Mouse (Mus musculus) gastrocnemius, postnatal 25 days (tissue): ENCODE results near the gene Ptbp3. TPM values are rescaled to one million over a fixed set of nuclear protein-coding genes. Genes with fewer than 3 reads are reported as not detected.

Source experiments
- DNase-seq: peaks from one replicate; pipeline ENCODE4 v3.0.0; 2022
- total RNA-seq, 2 experiments: library from RNA; stranded (reverse); gene quantifications; 1 replicate in 1 of 2; 2 replicates in 1 of 2; pipeline ENCODE4 v1.2.3; 2021

Gene Ptbp3
- total RNA-seq, 2 experiments from 2014 or later = 7.8 to 11.8 TPM

DNA sequence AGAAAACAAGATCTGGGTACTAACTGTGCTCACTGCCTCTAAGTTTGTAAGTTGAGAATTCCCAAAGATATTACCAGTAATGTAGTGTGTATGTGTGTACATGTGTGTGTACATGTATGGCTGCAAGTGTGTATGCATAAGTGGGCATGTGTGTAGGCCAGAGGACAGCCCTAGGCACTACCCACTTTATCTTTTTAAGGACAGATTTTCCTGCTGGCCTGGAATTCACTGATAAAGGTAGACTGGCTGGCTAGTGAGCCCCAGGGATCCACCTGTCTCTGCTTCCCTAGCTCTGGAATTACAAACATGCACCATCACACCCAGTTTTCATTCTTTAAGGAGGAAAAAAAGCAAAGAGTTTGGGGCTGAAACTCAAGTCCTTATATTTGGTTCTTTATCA is 6.0 kb upstream of the Ptbp3 start:
- no peak for DNase-seq

GRCm38 (mm10) chr4:59553576-59553975 is 4.4 kb upstream of the Ptbp3 start:
- no peak for DNase-seq

DNA sequence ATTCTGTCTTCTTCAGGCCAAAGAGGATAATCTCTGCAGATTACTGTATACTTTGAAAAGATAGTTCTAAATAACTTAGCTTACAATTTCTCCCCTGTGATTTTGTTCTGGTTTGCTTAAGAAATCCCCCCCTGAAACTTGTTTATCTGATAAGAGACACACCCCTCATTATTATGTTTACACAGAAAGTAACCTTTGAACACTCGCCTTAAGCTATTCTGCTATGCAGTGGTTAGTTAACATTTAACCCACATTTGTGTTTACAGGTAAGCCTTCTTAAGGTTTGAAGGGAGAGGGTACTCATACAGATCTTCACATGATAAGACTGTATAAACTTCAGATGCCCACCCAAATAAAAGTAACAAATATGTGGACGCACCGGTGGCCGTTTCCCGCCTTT is 3.7 kb upstream of the Ptbp3 start:
- DNase-seq = no peak

GRCm38 (mm10) chr4:59551901-59552300 is 2.7 kb upstream of the Ptbp3 start:
- DNase-seq = no peak

GRCm38 (mm10) chr4:59549977-59550560 is 905 bp upstream of the Ptbp3 start:
- no peak for DNase-seq

DNA sequence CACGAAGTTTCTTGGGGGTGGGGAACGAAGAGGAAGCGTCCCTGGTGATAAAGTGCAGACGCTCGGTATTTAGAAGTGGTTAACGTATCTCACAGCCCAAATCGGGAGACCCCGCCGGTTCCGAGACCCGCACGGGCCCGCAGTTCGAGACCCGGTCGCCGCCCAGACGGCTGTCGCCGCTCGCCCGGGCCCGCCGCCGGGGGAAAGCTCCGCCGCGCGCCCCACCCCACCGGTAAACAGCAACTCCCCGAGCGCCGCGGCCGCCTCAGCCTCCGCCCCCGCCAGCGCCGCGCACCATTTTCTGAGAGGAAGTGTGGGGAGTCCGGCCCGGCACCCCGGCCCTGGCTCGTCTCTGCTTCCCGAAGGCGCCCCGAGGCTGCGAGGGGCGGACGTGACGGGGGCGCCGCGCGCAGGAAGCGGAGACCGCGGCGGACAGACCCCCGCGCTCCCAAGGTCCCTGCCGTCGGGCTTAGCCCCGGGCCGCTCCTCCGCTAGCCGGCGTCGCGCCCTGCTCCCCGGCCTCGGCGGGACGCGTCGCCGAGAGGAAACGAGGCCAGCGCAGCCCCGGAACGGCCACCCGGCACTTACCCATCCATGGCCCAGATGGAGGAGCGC is 497 bp downstream of the Ptbp3 start:
- peak; percentile 75 for DNase-seq

GRCm38 (mm10) chr4:59548011-59548559 is 1.1 kb downstream of the Ptbp3 start:
- no peak for DNase-seq

DNA sequence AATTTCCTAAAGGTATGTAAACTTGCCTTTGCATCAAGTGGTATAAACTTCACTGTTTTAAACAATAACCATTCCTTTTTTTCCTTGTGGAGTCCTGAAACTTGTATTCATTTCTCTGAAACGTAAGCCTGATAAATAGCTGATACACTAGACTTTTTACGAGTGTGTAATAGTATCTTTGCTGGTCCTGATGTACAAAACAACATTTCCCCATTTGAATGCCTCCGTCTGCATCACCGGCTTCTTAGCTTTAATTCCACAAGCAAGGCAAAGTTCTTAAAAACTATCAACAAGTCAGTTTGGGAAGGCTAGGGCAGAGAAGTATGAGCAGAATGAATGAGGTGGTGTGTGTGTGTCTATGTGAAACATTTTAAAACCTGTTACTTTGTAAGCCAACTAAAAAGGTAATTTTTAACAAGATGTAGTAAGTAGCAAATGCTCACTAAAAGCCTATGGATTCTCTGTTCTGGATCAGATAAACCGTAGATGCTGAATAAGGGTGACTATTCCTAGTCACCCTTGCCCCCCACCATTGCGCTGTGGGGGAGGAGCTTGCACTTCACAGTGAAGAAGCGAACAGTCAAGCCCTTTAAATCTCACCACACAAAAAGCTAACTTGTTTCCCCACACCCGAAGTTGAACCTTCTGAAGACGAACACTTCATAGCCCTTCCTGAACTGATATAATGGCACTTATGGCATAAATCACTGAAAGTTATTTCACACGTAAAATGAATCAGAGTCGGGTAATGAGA is 1.9 kb downstream of the Ptbp3 start:
- no peak for DNase-seq

- no peak for DNase-seq
These were observed 2.7 kb downstream of the Ptbp3 start for GRCm38 (mm10) chr4:59546285-59547071.

DNA sequence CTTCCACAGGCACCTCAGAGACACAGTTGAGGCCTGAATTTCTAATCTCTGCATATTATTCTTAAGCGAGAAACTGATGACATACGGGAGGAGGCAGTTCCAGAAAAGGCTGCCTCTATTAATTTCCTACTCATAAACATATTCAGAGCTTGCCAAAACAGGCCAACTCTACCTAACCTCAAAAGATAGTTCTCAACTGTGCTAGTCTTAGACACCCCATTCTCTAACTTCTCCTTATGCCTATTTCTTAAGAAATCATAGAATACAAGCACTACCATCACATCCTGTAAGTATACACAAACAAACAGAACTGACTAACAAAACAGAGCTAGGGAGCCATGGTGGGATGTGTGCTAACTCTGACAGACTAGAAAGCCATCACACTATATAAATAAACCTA is 4.5 kb downstream of the Ptbp3 start:
- DNase-seq = no peak

DNA sequence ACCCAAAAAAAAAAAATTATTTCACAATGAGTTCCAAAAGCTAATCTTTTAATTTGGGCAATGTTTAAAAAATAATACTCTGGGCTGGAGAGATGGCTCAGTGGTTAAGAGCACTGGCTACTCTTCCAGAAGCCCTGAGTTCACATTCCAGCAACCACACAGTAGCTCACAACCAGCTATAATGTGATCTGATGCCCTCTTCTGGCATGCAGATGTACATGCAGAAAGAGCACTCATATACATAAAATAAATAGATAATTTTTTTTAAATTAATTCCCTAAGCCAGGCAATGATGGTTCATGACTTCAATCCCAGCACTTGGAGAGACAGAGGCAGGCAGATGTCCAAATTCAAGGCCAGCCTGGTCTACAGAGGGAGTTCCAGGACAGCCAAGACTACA is 6.2 kb downstream of the Ptbp3 start:
- no peak for DNase-seq

DNA sequence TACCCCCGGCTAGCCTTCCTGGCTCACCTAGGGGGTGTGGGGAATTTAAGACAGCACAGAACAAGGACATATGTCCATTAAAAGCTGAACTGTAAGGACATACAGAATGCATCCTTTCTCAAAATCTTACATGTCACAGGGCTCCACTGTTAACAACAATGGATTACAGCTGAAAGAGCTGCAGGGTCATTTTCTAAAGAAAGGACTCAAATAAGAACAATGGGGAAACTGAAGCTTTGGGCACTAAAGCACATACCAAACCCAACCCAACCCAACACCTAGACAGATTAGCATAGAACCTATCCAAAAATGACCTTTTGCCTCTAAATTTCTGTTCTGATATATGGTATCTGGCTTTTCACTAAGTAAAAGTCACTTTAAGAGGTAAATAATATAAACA is 12.9 kb downstream of the Ptbp3 start:
- no peak for DNase-seq

DNA sequence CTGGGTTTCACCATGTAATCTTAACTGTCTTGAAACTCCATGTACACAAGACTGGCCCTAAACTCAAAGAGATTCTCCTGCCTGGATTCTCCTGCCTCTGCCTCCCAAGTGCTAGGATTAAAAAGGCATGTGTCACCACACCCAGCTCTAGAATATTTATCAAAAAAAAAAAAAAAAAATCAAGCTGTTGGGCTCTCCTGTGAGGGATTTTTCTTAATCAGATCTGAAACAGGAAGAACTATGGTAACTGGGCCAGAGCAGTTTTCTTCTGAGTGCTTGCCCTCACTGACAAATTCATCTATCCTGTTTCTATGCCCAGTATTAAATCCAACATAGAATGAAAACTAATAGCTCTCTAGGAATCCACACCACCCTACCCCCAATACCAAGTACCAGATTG is 13.5 kb downstream of the Ptbp3 start:
- DNase-seq = no peak

GRCm38 (mm10) chr4:59533268-59533667 is 15.9 kb downstream of the Ptbp3 start:
- no peak for DNase-seq

GRCm38 (mm10) chr4:59531172-59531571 is 18.0 kb downstream of the Ptbp3 start:
- DNase-seq = no peak

DNA sequence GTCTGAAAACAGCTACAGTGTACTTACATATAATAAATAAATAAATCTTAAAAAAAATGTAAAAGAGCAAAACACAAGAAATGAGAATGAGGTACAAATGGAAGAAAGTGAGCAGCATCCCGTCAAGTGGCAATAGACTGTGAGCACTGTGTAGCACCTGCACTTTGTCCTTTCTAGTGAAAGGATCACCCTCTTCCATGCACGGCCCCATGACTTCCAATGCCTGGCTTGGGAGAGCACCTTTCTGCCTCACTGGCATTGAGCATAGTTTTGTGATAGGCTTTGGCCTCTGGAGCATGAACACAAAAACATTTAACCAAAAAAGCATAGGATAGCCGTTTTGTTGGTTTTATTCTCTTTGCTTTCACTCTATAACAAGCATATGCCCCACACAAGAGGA is 21.7 kb downstream of the Ptbp3 start:
- DNase-seq = no peak

GRCm38 (mm10) chr4:59526728-59527127 is 22.4 kb downstream of the Ptbp3 start:
- no peak for DNase-seq

GRCm38 (mm10) chr4:59524875-59525274 is 24.3 kb downstream of the Ptbp3 start:
- DNase-seq = no peak

- no peak for DNase-seq
These were observed 38.8 kb downstream of the Ptbp3 start for GRCm38 (mm10) chr4:59510321-59510720.

- no peak for DNase-seq
These were observed 39.6 kb downstream of the Ptbp3 start for GRCm38 (mm10) chr4:59509558-59509957.

GRCm38 (mm10) chr4:59507766-59508165 is 41.4 kb downstream of the Ptbp3 start:
- DNase-seq = no peak

GRCm38 (mm10) chr4:59506704-59507103 is 42.5 kb downstream of the Ptbp3 start:
- no peak for DNase-seq

DNA sequence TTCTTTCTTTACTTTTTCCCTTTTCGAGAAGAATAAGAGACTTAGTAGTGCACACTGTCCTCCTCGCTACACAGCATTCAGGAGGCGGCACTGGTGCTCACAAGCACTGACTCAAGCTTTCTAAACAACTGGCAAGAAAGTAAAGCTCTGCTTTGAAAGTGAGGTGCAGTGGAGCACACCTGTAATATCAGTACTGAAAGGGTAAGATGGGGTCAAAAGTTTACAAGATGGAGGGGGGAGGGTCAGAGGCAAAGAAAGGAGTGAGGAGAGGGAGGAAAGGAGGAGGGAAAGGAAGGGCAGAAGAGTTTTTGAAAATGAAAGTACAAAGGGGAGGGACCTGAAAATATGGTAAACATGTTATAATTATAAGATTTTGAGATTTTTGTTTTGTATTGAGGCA is 43.7 kb downstream of the Ptbp3 start:
- DNase-seq = no peak
